Mouse (Mus musculus) midbrain, embryonic 16.5 days (tissue): ENCODE measurements at regions not wholly inside any gene's neighbourhood (a gene's known extent, or its start where the extent isn't known, plus 50 kb on each side); places are given as distances from the start of the nearest gene placed in this dataset.

Experiments used
- ATAC-seq: fragments of 200-750 bp; cut with Nextera tagmentation; 2 replicates; pipeline ENCODE4 v1.8.0; 2017; ENCODE audit warnings: moderate TSS enrichment
- H3K27ac ChIP-seq: fragments of 300-500 bp; sonication (generic); 2 replicates; pipeline ENCODE4 v1.5.1; 2014; ENCODE audit warnings: mild to moderate bottlenecking, low read length, mixed read lengths
- H3K27me3 ChIP-seq: fragments of 300-500 bp; sonication (generic); 2 replicates; pipeline ENCODE4 v1.6.1; 2014; ENCODE audit warnings: low read depth, low read length, mixed read lengths; ENCODE audit not compliant: control insufficient read depth, insufficient read depth
- H3K36me3 ChIP-seq: fragments of 300-500 bp; sonication (generic); 2 replicates; pipeline ENCODE4 v1.6.1; 2014; ENCODE audit warnings: mild to moderate bottlenecking, low read length, moderate library complexity, mixed read lengths; ENCODE audit not compliant: control insufficient read depth, insufficient read depth
- H3K4me1 ChIP-seq: fragments of 300-500 bp; sonication (generic); 2 replicates; pipeline ENCODE4 v1.6.1; 2014; ENCODE audit warnings: mild to moderate bottlenecking, low read length, mixed read lengths; ENCODE audit not compliant: control insufficient read depth, insufficient read depth
- H3K4me2 ChIP-seq: fragments of 300-500 bp; sonication (generic); 2 replicates; pipeline ENCODE4 v1.6.1; 2014; ENCODE audit warnings: mild to moderate bottlenecking, low read length, mixed read lengths
- H3K4me3 ChIP-seq: fragments of 300-500 bp; sonication (generic); 2 replicates; pipeline ENCODE4 v1.5.1; 2014; ENCODE audit warnings: low read depth, mild to moderate bottlenecking, low read length, moderate library complexity, mixed read lengths
- H3K9ac ChIP-seq: fragments of 300-500 bp; sonication (generic); 2 replicates; pipeline ENCODE4 v1.6.1; 2014; ENCODE audit warnings: low read depth, low read length, mixed read lengths
- H3K9me3 ChIP-seq: fragments of 300-500 bp; sonication (generic); replicated peaks from 2 replicates; pipeline ENCODE4 v1.6.1; 2014; ENCODE audit warnings: mild to moderate bottlenecking, low read length, mixed read lengths; ENCODE audit not compliant: control insufficient read depth, poor library complexity, severe bottlenecking
- WGBS: fragments of 180-500 bp; shearing (Covaris S2); extraction: QIAGEN DNeasy Blood & Tissue Kit; methylation state at CpG from one replicate; pipeline ENCODE4 v1.1.7; 2014; 5-methylcytosine and 5-hydroxymethylcytosine counted together

GRCm38 (mm10) chr8:116196623-116197184, 308.1 kb upstream of the Dynlrb2 start:
- Histone ChIP-seq H3K27ac (no peak overlapping the region), H3K4me3 (no peak overlapping the region), H3K4me1 (no peaks in the 10 kb centered on the region), H3K9ac (no peak overlapping the region), H3K9me3 (no peaks in the 10 kb centered on the region), H3K4me2 (no peak overlapping the region), H3K36me3 (no peaks in the 10 kb centered on the region), H3K27me3 (no peaks in the 10 kb centered on the region)
- WGBS = 87% methylated on average over 9 of the region's 9 CpGs
- no peak for ATAC-seq

GRCm38 (mm10) chr8:116192096-116192495, 312.7 kb upstream of the Dynlrb2 start:
- H3K9me3 ChIP-seq = no peaks in the 10 kb centered on the region
- H3K9ac ChIP-seq = no peak overlapping the region
- no peaks in the 10 kb centered on the region for H3K27me3 ChIP-seq
- H3K36me3 ChIP-seq = no peaks in the 10 kb centered on the region
- H3K27ac ChIP-seq = no peak overlapping the region
- no peak overlapping the region for H3K4me3 ChIP-seq
- 30% methylated on average over 3 of the region's 3 CpGs for WGBS
- H3K4me1 ChIP-seq = no peaks in the 10 kb centered on the region
- H3K4me2 ChIP-seq = no peak overlapping the region
- ATAC-seq = no peak

- Histone ChIP-seq H3K9ac (no peak overlapping the region), H3K4me3 (no peak overlapping the region), H3K4me2 (no peak overlapping the region), H3K9me3 (no peaks in the 10 kb centered on the region), H3K4me1 (no peaks in the 10 kb centered on the region), H3K27me3 (no peaks in the 10 kb centered on the region), H3K36me3 (no peaks in the 10 kb centered on the region), H3K27ac (no peak overlapping the region)
- 89% methylated on average over 7 of the region's 7 CpGs for WGBS
- no peak for ATAC-seq
Measured at GRCm38 (mm10) chr8:116185206-116185605, 319.6 kb upstream of the Dynlrb2 start.

GRCm38 (mm10) chr8:116184241-116184640, 320.5 kb upstream of the Dynlrb2 start:
- ATAC-seq = no peak
- H3K4me2 ChIP-seq = no peak overlapping the region
- H3K27me3 ChIP-seq = no peaks in the 10 kb centered on the region
- no peak overlapping the region for H3K9ac ChIP-seq
- no peaks in the 10 kb centered on the region for H3K4me1 ChIP-seq
- no peak overlapping the region for H3K4me3 ChIP-seq
- no peaks in the 10 kb centered on the region for H3K9me3 ChIP-seq
- no peak overlapping the region for H3K27ac ChIP-seq
- no peaks in the 10 kb centered on the region for H3K36me3 ChIP-seq
- WGBS = 58% methylated on average over 8 of the region's 8 CpGs

GRCm38 (mm10) chr8:116177946-116178345, 326.8 kb upstream of the Dynlrb2 start:
- Histone ChIP-seq H3K9me3 (no peaks in the 10 kb centered on the region), H3K4me1 (no peaks in the 10 kb centered on the region), H3K27ac (no peak overlapping the region), H3K4me2 (no peak overlapping the region), H3K36me3 (no peaks in the 10 kb centered on the region), H3K4me3 (no peak overlapping the region), H3K27me3 (no peaks in the 10 kb centered on the region), H3K9ac (no peak overlapping the region)
- 75% methylated on average over 2 of the region's 2 CpGs for WGBS
- ATAC-seq = no peak

GRCm38 (mm10) chr8:116174891-116175290, 329.9 kb upstream of the Dynlrb2 start:
- no peak for ATAC-seq
- Histone ChIP-seq H3K36me3 (no peaks in the 10 kb centered on the region), H3K4me1 (no peaks in the 10 kb centered on the region), H3K27me3 (no peaks in the 10 kb centered on the region), H3K27ac (no peak overlapping the region), H3K4me2 (no peak overlapping the region), H3K4me3 (no peak overlapping the region), H3K9ac (no peak overlapping the region), H3K9me3 (no peaks in the 10 kb centered on the region)
- 71% methylated on average over 3 of the region's 3 CpGs for WGBS

GRCm38 (mm10) chr8:116173961-116174360, 330.8 kb upstream of the Dynlrb2 start:
- Histone ChIP-seq H3K27ac (no peak overlapping the region), H3K4me3 (no peak overlapping the region), H3K27me3 (no peaks in the 10 kb centered on the region), H3K9me3 (no peaks in the 10 kb centered on the region), H3K4me1 (no peaks in the 10 kb centered on the region), H3K36me3 (no peaks in the 10 kb centered on the region), H3K9ac (no peak overlapping the region), H3K4me2 (no peak overlapping the region)
- WGBS = 55% methylated on average over 1 of the region's 1 CpGs
- no peak for ATAC-seq

- WGBS = 34% methylated on average over 4 of the region's 4 CpGs
- no peak for ATAC-seq
- Histone ChIP-seq H3K36me3 (no peaks in the 10 kb centered on the region), H3K4me3 (no peak overlapping the region), H3K9ac (no peak overlapping the region), H3K27ac (no peak overlapping the region), H3K9me3 (no peaks in the 10 kb centered on the region), H3K4me1 (0 out of 2 replicates have a peak, but pooled peaks cover 2% of the 10 kb centered on the region), H3K4me2 (no peak overlapping the region), H3K27me3 (no peaks in the 10 kb centered on the region)
Measured at GRCm38 (mm10) chr8:116167874-116168273, 336.9 kb upstream of the Dynlrb2 start.

- Histone ChIP-seq H3K4me1 (0 out of 2 replicates have a peak, but pooled peaks cover 2% of the 10 kb centered on the region), H3K36me3 (no peaks in the 10 kb centered on the region), H3K27me3 (no peaks in the 10 kb centered on the region), H3K27ac (no peak overlapping the region), H3K9ac (no peak overlapping the region), H3K9me3 (no peaks in the 10 kb centered on the region), H3K4me3 (no peak overlapping the region), H3K4me2 (no peak overlapping the region)
- 10% methylated on average over 8 of the region's 8 CpGs for WGBS
- ATAC-seq = no peak
Measured at GRCm38 (mm10) chr8:116164989-116165299, 339.8 kb upstream of the Dynlrb2 start.
